Mouse (Mus musculus) liver, postnatal 0 days (tissue): ENCODE measurements around the gene Chst11. TPM values are rescaled to one million over a fixed set of nuclear protein-coding genes. Genes with fewer than 3 reads are reported as not detected.

Source experiments
- ATAC-seq: fragments of 200-750 bp; cut with Nextera tagmentation; 2 replicates; pipeline ENCODE4 v1.8.0; 2017; ENCODE audit warnings: mild to moderate bottlenecking, moderate library complexity
- DNase-seq: peaks from one replicate; pipeline ENCODE4 v3.0.0-alpha.2; 2016
- H3K27ac ChIP-seq: fragments of 300-500 bp; sonication (generic); 2 replicates; pipeline ENCODE4 v1.5.1; 2014; ENCODE audit warnings: antibody characterized with exemption, moderate library complexity, mild to moderate bottlenecking, low read depth
- H3K27me3 ChIP-seq: fragments of 300-500 bp; sonication (generic); 2 replicates; pipeline ENCODE4 v1.6.1; 2014; ENCODE audit warnings: low read length, control low read depth, mixed read lengths; ENCODE audit not compliant: insufficient read depth
- H3K36me3 ChIP-seq: fragments of 300-500 bp; sonication (generic); replicated peaks from 2 replicates; pipeline ENCODE4 v1.6.1; 2014; ENCODE audit warnings: mild to moderate bottlenecking, control low read depth, low read length, moderate library complexity, mixed read lengths; ENCODE audit not compliant: insufficient read depth
- H3K4me1 ChIP-seq: fragments of 300-500 bp; sonication (generic); 2 replicates; pipeline ENCODE4 v1.6.1; 2014; ENCODE audit warnings: antibody characterized with exemption, mild to moderate bottlenecking, control low read depth; ENCODE audit not compliant: insufficient read depth
- H3K4me2 ChIP-seq: fragments of 300-500 bp; sonication (generic); 2 replicates; pipeline ENCODE4 v1.6.1; 2014; ENCODE audit warnings: low read depth, mild to moderate bottlenecking, low read length, moderate library complexity, mixed read lengths
- H3K4me3 ChIP-seq: fragments of 300-500 bp; sonication (generic); 2 replicates; pipeline ENCODE4 v1.5.1; 2014; ENCODE audit warnings: low read depth, low read length
- H3K9ac ChIP-seq: fragments of 300-500 bp; sonication (generic); replicated peaks from 2 replicates; pipeline ENCODE4 v1.6.1; 2014; ENCODE audit warnings: mild to moderate bottlenecking, moderate library complexity
- H3K9me3 ChIP-seq: fragments of 300-500 bp; sonication (generic); 2 replicates; pipeline ENCODE4 v1.6.1; 2016; ENCODE audit warnings: mild to moderate bottlenecking, control low read depth, low read length, mixed read lengths
- CTCF ChIP-seq: sonication (generic); IDR thresholded peaks from 2 replicates; pipeline ENCODE4 v1.5.1; 2016; ENCODE audit warnings: antibody characterized with exemption, low read depth
- EP300 ChIP-seq: IDR thresholded peaks from 2 replicates; pipeline ENCODE4 v1.6.1; 2016; ENCODE audit warnings: antibody characterized with exemption, low read depth, mild to moderate bottlenecking
- WGBS: fragments of 180-500 bp; shearing (Covaris S2); extraction: QIAGEN DNeasy Blood & Tissue Kit; methylation state at CpG from one replicate; pipeline ENCODE4 v1.1.7; 2014; ENCODE audit not compliant: insufficient replicate concordance; 5-methylcytosine and 5-hydroxymethylcytosine counted together
- polyA plus RNA-seq: library from polyadenylated mRNA; unstranded; fragments of >200 nt; fragmentation: Nextera tagmentation; extraction: Ambion mirVana; gene quantifications from 2 replicates; pipeline ENCODE4 v1.2.1, GENCODE M21; 2015

Gene Chst11
- polyA plus RNA-seq = 0.40 and 0.45 TPM in 2 replicates

DNA sequence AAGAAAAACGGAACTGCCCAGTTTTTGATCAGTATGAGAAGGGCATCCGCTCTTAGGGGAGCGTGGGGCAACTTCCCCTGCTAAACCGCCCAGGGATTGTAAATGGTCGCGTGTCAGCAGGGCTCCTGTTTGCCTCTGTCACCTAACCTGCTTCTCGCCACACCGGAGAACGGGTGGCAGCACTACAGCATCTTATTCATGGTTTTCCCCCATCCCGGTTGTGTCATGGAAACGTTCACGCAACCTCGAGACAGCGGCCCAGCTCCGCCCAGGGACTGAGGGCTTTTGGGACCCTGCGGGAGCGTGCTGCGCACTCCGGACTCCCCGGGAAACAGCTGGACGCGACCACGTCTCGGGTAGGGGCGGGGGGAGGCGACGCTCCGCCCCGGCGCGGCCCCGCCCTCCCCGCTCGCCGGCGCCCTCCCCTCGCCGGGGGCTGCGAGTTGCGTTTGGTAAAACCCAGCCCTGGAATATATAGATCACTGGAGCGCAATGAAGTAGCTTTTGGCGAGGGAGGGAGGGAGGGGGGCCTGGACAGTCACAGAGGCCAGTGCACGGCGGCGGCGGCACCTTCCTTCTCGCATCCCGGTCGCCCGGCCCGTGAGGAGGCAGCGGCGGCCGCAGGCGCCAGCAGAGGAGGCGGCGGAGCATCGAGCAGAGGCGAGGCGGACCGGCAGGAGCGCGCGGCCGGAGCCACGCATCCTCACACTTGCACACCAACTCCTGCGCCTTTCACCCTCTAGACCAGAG lies at the start of gene Chst11:
Chst11 (plus strand) TSS at position 549 of the 750 bp plus-strand sequence.
- peak; percentile 78 for ATAC-seq
- under 1% methylated on average over 58 of the region's 67 CpGs for WGBS

DNA sequence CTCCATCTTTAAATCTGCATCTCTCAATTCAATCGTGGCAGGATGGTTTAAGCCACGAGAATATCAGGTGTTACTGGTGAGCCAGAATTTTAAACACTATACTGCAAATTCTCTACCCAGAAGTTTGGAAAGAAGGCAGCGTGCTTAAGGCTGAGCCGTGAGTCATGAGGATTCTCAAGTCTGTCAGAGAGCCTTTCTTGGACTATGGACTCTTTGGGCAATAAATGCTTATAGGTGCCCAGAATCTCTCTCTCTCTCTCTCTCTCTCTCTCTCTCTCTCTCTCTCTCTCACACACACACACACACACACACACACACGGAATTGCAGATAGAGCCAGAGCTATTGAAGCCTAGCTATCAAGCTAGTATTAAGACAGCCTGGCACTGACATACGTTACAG lies 49.5 kb upstream of the Chst11 start:
- no peaks in the 10 kb centered on the region for H3K9me3 ChIP-seq
- 73% methylated on average over 6 of the region's 6 CpGs for WGBS
- H3K36me3 ChIP-seq = no peaks in the 10 kb centered on the region
- no peak overlapping the region for H3K4me2 ChIP-seq
- H3K27me3 ChIP-seq = no peaks in the 10 kb centered on the region
- ATAC-seq (no peak), DNase-seq (no peak)
- no peak overlapping the region for H3K27ac ChIP-seq
- H3K9ac ChIP-seq = no peak overlapping the region
- TF ChIP-seq CTCF = no peak
- TF ChIP-seq EP300 = no peak
- H3K4me1 ChIP-seq = 0 out of 2 replicates have a peak, but pooled peaks cover 7% of the 10 kb centered on the region
- no peak overlapping the region for H3K4me3 ChIP-seq

More for the DNA sequence above, at the start of gene Chst11:
- peak; percentile 74 for DNase-seq
- Histone ChIP-seq H3K9ac (peak within 1 kb of the TSS; percentile 69), H3K4me3 (peak within 1 kb of the TSS; percentile 74), H3K27ac (peak within 1 kb of the TSS; percentile 67), H3K9me3 (no peaks in the 10 kb centered on the region), H3K4me1 (peaks cover 17% of the 10 kb centered on the region), H3K4me2 (peak within 1 kb of the TSS; percentile 78), H3K27me3 (peaks cover 39% of the 10 kb centered on the region), H3K36me3 (no peaks in the 10 kb centered on the region)
- no peak for TF ChIP-seq EP300
- 0 out of 2 replicates have a peak, but pooled peaks have one; percentile 4 for TF ChIP-seq CTCF

DNA sequence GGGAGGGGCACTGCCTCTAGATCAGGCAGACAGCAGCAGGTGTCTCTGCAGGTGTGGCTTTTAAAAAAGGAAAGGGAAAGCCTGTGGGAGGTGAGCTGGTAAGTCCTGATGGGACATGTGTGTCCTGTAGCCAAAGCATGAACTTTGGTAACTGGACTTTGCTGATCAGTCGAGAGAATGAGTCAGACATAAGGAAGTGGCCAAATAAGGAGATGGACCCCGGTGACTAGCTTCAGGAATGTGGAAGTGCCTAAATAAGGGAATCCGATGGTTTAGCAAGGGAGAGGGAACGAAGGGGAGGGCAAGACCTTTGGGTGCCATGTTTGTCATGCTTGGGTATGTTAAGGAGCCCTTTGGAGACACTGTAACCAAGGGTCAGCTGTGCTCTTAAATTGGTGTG lies 31.9 kb upstream of the Chst11 start:
- Histone ChIP-seq H3K9me3 (no peaks in the 10 kb centered on the region), H3K9ac (no peak overlapping the region), H3K4me2 (no peak overlapping the region), H3K36me3 (no peaks in the 10 kb centered on the region), H3K27me3 (no peaks in the 10 kb centered on the region), H3K27ac (no peak overlapping the region), H3K4me3 (no peak overlapping the region), H3K4me1 (no peaks in the 10 kb centered on the region)
- TF ChIP-seq CTCF = no peak
- no peak for TF ChIP-seq EP300
- no peak for ATAC-seq
- no peak for DNase-seq
- 63% methylated on average over 4 of the region's 4 CpGs for WGBS

DNA sequence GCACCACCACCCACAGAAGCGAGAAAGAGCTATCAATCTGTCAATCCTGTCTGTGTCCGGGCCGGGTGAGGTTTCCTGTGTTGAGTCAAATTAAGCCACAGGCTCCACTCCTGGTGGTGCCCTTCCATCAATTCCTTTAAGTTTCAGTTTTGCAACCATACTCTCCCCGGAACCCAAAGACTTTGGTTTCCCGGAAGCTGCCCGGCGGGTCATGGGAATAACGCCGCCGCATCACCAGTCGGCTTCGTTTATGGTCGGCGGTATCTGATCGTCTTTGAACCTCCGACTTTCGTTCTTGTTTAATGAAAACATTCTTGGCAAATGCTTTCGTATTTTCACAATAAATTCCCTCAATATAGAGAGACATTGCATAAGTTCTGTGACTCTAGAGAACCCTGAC lies 30.2 kb upstream of the Chst11 start:
- no peak overlapping the region for H3K4me2 ChIP-seq
- TF ChIP-seq EP300 (no peak), CTCF (no peak)
- H3K36me3 ChIP-seq = no peaks in the 10 kb centered on the region
- no peaks in the 10 kb centered on the region for H3K9me3 ChIP-seq
- DNase-seq = no peak
- 80% methylated on average over 18 of the region's 18 CpGs for WGBS
- H3K9ac ChIP-seq = no peak overlapping the region
- H3K27me3 ChIP-seq = no peaks in the 10 kb centered on the region
- no peak overlapping the region for H3K27ac ChIP-seq
- H3K4me1 ChIP-seq = no peaks in the 10 kb centered on the region
- H3K4me3 ChIP-seq = no peak overlapping the region
- peak; percentile 57; the same call in 1 of the 2 replicates for ATAC-seq

DNA sequence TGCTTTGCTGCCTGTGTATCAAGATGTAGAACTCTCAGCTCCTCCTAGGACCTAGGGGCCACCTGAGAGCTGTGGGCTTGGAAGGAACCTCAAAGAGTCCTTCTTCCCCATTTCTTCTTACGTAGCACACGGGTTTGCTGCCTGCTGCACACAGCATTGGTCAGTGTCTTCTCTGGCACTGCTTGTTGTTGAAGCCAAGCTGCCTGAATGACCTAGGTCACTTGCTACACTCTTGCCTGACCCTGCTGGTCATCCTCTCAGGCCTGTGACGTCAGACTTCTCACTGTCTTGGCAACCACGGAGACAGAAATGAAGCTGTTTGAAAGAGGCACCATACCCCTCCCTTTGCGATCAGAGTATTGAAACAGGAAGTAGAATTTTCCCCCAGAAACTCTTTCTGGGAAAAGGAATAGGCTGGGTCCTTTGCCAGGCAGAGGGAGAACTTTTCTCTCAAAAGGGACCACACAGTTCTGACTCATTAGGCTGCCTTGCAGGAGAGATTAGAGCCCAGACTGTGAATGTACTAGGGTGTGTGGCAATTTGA lies 27.0 kb upstream of the Chst11 start:
- no peak overlapping the region for H3K4me2 ChIP-seq
- TF ChIP-seq CTCF = no peak
- H3K9ac ChIP-seq = no peak overlapping the region
- H3K4me3 ChIP-seq = no peak overlapping the region
- 30% methylated on average over 5 of the region's 5 CpGs for WGBS
- no peaks in the 10 kb centered on the region for H3K36me3 ChIP-seq
- H3K4me1 ChIP-seq = peaks cover 4% of the 10 kb centered on the region; the same call in 1 of the 2 replicates
- no peaks in the 10 kb centered on the region for H3K27me3 ChIP-seq
- H3K9me3 ChIP-seq = no peaks in the 10 kb centered on the region
- ATAC-seq (peak; percentile 20), DNase-seq (no peak)
- H3K27ac ChIP-seq = 0 out of 2 replicates have a peak overlapping the region, but pooled peaks have one; percentile 8

DNA sequence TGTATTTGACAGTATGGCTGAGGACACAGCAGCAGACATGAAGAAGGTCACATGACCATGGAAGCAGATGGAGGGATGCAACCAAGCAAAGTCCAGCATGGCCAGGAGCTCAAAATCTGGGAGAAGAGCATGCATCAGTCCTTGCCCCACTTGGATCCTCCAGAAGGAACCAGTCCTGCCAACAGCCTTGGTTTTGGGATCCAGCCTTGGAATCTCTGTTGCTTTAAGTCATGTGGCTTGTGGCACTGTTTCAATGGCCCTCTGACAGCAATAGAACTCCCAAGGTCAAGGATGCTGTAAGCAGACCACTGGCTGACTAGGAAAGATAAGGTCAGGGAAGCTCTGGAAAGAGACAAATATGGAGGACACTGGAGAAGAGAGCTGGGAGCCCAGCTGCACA lies 26.0 kb upstream of the Chst11 start:
- H3K27ac ChIP-seq = no peak overlapping the region
- DNase-seq (no peak), ATAC-seq (no peak)
- H3K4me3 ChIP-seq = no peak overlapping the region
- H3K27me3 ChIP-seq = no peaks in the 10 kb centered on the region
- H3K4me1 ChIP-seq = peaks cover 7% of the 10 kb centered on the region; the same call in 1 of the 2 replicates
- no peak overlapping the region for H3K4me2 ChIP-seq
- TF ChIP-seq EP300 (no peak), CTCF (no peak)
- H3K9ac ChIP-seq = no peak overlapping the region
- no peaks in the 10 kb centered on the region for H3K9me3 ChIP-seq
- no peaks in the 10 kb centered on the region for H3K36me3 ChIP-seq
